18 mouse cellular contexts compared by ENCODE assay signal in genomic region chr2:26606579-26606978, GRCm38 (mm10). TPM values are rescaled to one million over a fixed set of nuclear protein-coding genes. Genes with fewer than 3 reads are reported as not detected.
A peak's percentile ranks its signal among the peaks of the same experiment; 100 is the strongest.
DNase-seq lines count a peak whose midpoint lies in the region; ATAC-seq and TF ChIP-seq lines count a peak whose summit lies in the region.
"Had no signal": no experiment of that assay in that cellular context is flagged by ENCODE, and none has a peak within 500 bp of the region (broad histone marks: within the 10 kb centered on the region; RNA-seq: fewer than 3 reads in every experiment).

No protein-coding gene starts in this region.

- ATAC-seq in limb, embryonic 14.5 days (ENCODE audit: low FRiP score, low read depth) = no peak
- ATAC-seq in megakaryocyte progenitor cell, adult 5-6 weeks (replicated peaks; ENCODE audit: poor library complexity) = peak; percentile 17
- ATAC-seq: forebrain, postnatal 0 days; inflammation-experienced regulatory T-cells, adult 6 months had no signal

- H3K36me3 ChIP-seq in limb, embryonic 14.5 days (ENCODE audit: control insufficient read depth, insufficient read depth, low read length) = no peaks in the 10 kb centered on the region
- no peaks in the 10 kb centered on the region for H3K36me3 ChIP-seq in limb, embryonic 10.5 days
- H3K36me3 ChIP-seq: midbrain, embryonic 10.5 days had no signal

- no peak for DNase-seq in gastrocnemius, adult 2 months
- no peak for DNase-seq in gastrocnemius, postnatal 14 days
- DNase-seq in limb, embryonic 14.5 days (ENCODE audit: low spot score) = no peak
- DNase-seq in limb, embryonic 10.5 days (ENCODE audit: low spot score) = no peak
- DNase-seq in layer of hippocampus, adult 2 months (ENCODE audit: low spot score in 2 of 2) = no peak
- DNase-seq in urinary bladder, postnatal 36 days (ENCODE audit: low spot score in 2 of 2) = no peak
- DNase-seq: forebrain, postnatal 0 days; gastrocnemius, postnatal 36 days; kidney, postnatal 36 days; right cerebral cortex, postnatal 4 days had no signal

- WGBS in limb, embryonic 14.5 days = 84% methylated on average over 3 of the region's 3 CpGs
- WGBS in limb, embryonic 10.5 days = 75% methylated on average over 3 of the region's 3 CpGs

- no peaks in the 10 kb centered on the region for H3K27me3 ChIP-seq in limb, embryonic 14.5 days (ENCODE audit: control insufficient read depth, insufficient read depth, low read length)
- H3K27me3 ChIP-seq in limb, embryonic 10.5 days (ENCODE audit: low read depth, poor library complexity, severe bottlenecking) = peaks cover 60% of the 10 kb centered on the region

- H3K4me1 ChIP-seq in limb, embryonic 14.5 days (ENCODE audit: control insufficient read depth, insufficient read depth, low read length) = peaks cover 15% of the 10 kb centered on the region
- H3K4me1 ChIP-seq in limb, embryonic 10.5 days = peaks cover 20% of the 10 kb centered on the region
- H3K4me1 ChIP-seq in brown adipose tissue, adult 24 weeks (ENCODE audit: control insufficient read depth, insufficient read depth, insufficient read length, low read length) = peaks cover 13% of the 10 kb centered on the region

- intact Hi-C loops in gastrocnemius, adult 2 months (cut with DNase I) = no loop called here
- intact Hi-C loops in gastrocnemius, postnatal 14 days (cut with DNase I; ENCODE audit: low total_unique reads) = no loop called here

- H3K4me2 ChIP-seq in limb, embryonic 14.5 days (replicated peaks; ENCODE audit: low read depth, low read length, severe bottlenecking) = no peak overlapping the region

- no peak for TF ChIP-seq POLR2A in limb, embryonic 14.5 days (IDR thresholded peaks at IDR 0.05; ENCODE audit: borderline replicate concordance, extremely low read depth, insufficient read depth, insufficient read length)

- H3K4me3 ChIP-seq in gastrocnemius, adult 2 months = no peak overlapping the region
- H3K4me3 ChIP-seq in limb, embryonic 14.5 days (replicated peaks; ENCODE audit: low read length) = no peak overlapping the region
- H3K4me3 ChIP-seq in limb, embryonic 10.5 days = no peak overlapping the region
- no peak overlapping the region for H3K4me3 ChIP-seq in brown adipose tissue, adult 24 weeks (ENCODE audit: insufficient read depth, low read depth, low read length)
- no peak overlapping the region for H3K4me3 ChIP-seq in layer of hippocampus, adult 2 months
- H3K4me3 ChIP-seq: erythroblast, embryonic 14.5 days; midbrain, embryonic 10.5 days had no signal

- H3K9me3 ChIP-seq in limb, embryonic 14.5 days (ENCODE audit: control insufficient read depth, low read length) = no peaks in the 10 kb centered on the region
- H3K9me3 ChIP-seq in limb, embryonic 10.5 days (replicated peaks) = no peaks in the 10 kb centered on the region
- H3K9me3 ChIP-seq: midbrain, embryonic 10.5 days had no signal

- no peak overlapping the region for H3K9ac ChIP-seq in limb, embryonic 14.5 days (ENCODE audit: low read depth, low read length, severe bottlenecking)
- H3K9ac ChIP-seq: forebrain, postnatal 0 days had no signal

- H3K27ac ChIP-seq in gastrocnemius, adult 2 months = peak overlapping the region; percentile 40; the same call in 1 of the 2 replicates
- 0 out of 2 replicates have a peak overlapping the region, but pooled peaks have one; percentile 19 for H3K27ac ChIP-seq in limb, embryonic 14.5 days (replicated peaks; ENCODE audit: low read depth, low read length)
- no peak overlapping the region for H3K27ac ChIP-seq in limb, embryonic 10.5 days
- H3K27ac ChIP-seq in brown adipose tissue, adult 24 weeks (replicated peaks; ENCODE audit: low read depth, low read length) = peak overlapping the region; percentile 91
- H3K27ac ChIP-seq in layer of hippocampus, adult 2 months = no peak overlapping the region

- TF ChIP-seq CTCF in gastrocnemius, adult 2 months (IDR thresholded peaks at IDR 0.05) = no peak
- no peak for TF ChIP-seq CTCF in layer of hippocampus, adult 2 months (conservative IDR thresholded peaks at IDR 0.05)

RNA-seq across cellular contexts. Expression of gene Agpat2, which starts 2.4 kb away (rescaled TPM):
- total RNA-seq in gastrocnemius, adult 2 months (2021) = 1 to 10 TPM; 2.8 to 7.3 TPM
- total RNA-seq in gastrocnemius, postnatal 14 days (2021) = 1 to 10 TPM; 4.9 to 6.3 TPM
- polyA plus RNA-seq in limb, embryonic 14.5 days (2012; rRNA removed) = 27.8 and 35.1 TPM in 2 replicates
- 24.1 and 28.9 TPM in 2 replicates for polyA plus RNA-seq in limb, embryonic 14.5 days (2014; fragmentation: Nextera tagmentation; extraction: Ambion mirVana)
- 13.2 and 14.5 TPM in 2 replicates for polyA plus RNA-seq in limb, embryonic 10.5 days (2016; fragmentation: Nextera tagmentation; extraction: Ambion mirVana)
- 2,029 and 2,407 TPM in 2 replicates for polyA plus RNA-seq in brown adipose tissue, adult 24 weeks (2012; ENCODE audit: insufficient read depth, insufficient read length, missing spikeins)
- 47.8 and 50.3 TPM in 2 replicates for total RNA-seq in megakaryocyte progenitor cell, adult 5-6 weeks (2015)
- total RNA-seq in megakaryocyte progenitor cell, adult 5-6 weeks (2017) = 43.5 and 52.3 TPM in 2 replicates
- 1 to 10 TPM; 1.6 to 2.5 TPM for total RNA-seq in layer of hippocampus, adult 2 months (2021)

RNA-seq across cellular contexts. Expression of gene Gm20532, which starts 20.1 kb away (rescaled TPM):
- total RNA-seq in gastrocnemius, adult 2 months (2021) = not detected
- total RNA-seq in gastrocnemius, postnatal 14 days (2021) = not detected
- not detected in 2 replicates for polyA plus RNA-seq in limb, embryonic 14.5 days (2012; rRNA removed)
- polyA plus RNA-seq in limb, embryonic 14.5 days (2014; fragmentation: Nextera tagmentation; extraction: Ambion mirVana) = not detected in 2 replicates
- not detected in 2 replicates for polyA plus RNA-seq in limb, embryonic 10.5 days (2016; fragmentation: Nextera tagmentation; extraction: Ambion mirVana)
- polyA plus RNA-seq in brown adipose tissue, adult 24 weeks (2012; ENCODE audit: insufficient read depth, insufficient read length, missing spikeins) = not detected in 2 replicates
- total RNA-seq in megakaryocyte progenitor cell, adult 5-6 weeks (2015) = not detected in 2 replicates
- total RNA-seq in megakaryocyte progenitor cell, adult 5-6 weeks (2017) = not detected in 2 replicates
- not detected for total RNA-seq in layer of hippocampus, adult 2 months (2021)
- total RNA-seq: adrenal gland, postnatal 14 days; forebrain, postnatal 0 days; gastrocnemius, postnatal 36 days; liver, adult 2 months had no signal
- polyA plus RNA-seq: cortical plate, adult 2 months; erythroblast, embryonic 14.5 days; forebrain, postnatal 0 days; inflammation-experienced regulatory T-cells, adult 6 months; liver, adult 2 months; midbrain, embryonic 10.5 days had no signal

RNA-seq across cellular contexts. Expression of gene Fam69b, which starts 21.7 kb away (rescaled TPM):
- 1 to 10 TPM; 1.0 to 2.3 TPM for total RNA-seq in gastrocnemius, adult 2 months (2021)
- total RNA-seq in gastrocnemius, postnatal 14 days (2021) = 1 to 10 TPM; 1.4 to 3.1 TPM
- polyA plus RNA-seq in limb, embryonic 14.5 days (2012; rRNA removed) = 42.2 and 62.8 TPM in 2 replicates
- 47.5 and 54.2 TPM in 2 replicates for polyA plus RNA-seq in limb, embryonic 14.5 days (2014; fragmentation: Nextera tagmentation; extraction: Ambion mirVana)
- polyA plus RNA-seq in limb, embryonic 10.5 days (2016; fragmentation: Nextera tagmentation; extraction: Ambion mirVana) = 31.3 and 43.3 TPM in 2 replicates
- 24.4 and 49.4 TPM in 2 replicates for polyA plus RNA-seq in brown adipose tissue, adult 24 weeks (2012; ENCODE audit: insufficient read depth, insufficient read length, missing spikeins)
- total RNA-seq in megakaryocyte progenitor cell, adult 5-6 weeks (2015) = 2.8 and 4.8 TPM in 2 replicates
- total RNA-seq in megakaryocyte progenitor cell, adult 5-6 weeks (2017) = 9.2 and 9.4 TPM in 2 replicates
- total RNA-seq in layer of hippocampus, adult 2 months (2021) = 10 to 100 TPM; 70.3 to 72.6 TPM
- polyA plus RNA-seq: erythroblast, embryonic 14.5 days had no signal

RNA-seq across cellular contexts. Expression of gene Egfl7, which starts 26.8 kb away (rescaled TPM):
- total RNA-seq in gastrocnemius, adult 2 months (2021) = 10 to 100 TPM; 34.4 to 53.7 TPM
- total RNA-seq in gastrocnemius, postnatal 14 days (2021) = 100 to 1,000 TPM in 1 of 2 experiments, 10 to 100 TPM in 1; 64.1 to 106 TPM
- 262 and 311 TPM in 2 replicates for polyA plus RNA-seq in limb, embryonic 14.5 days (2012; rRNA removed)
- 104 and 108 TPM in 2 replicates for polyA plus RNA-seq in limb, embryonic 14.5 days (2014; fragmentation: Nextera tagmentation; extraction: Ambion mirVana)
- 96.5 and 97.2 TPM in 2 replicates for polyA plus RNA-seq in limb, embryonic 10.5 days (2016; fragmentation: Nextera tagmentation; extraction: Ambion mirVana)
- polyA plus RNA-seq in brown adipose tissue, adult 24 weeks (2012; ENCODE audit: insufficient read depth, insufficient read length, missing spikeins) = 75.5 and 80.4 TPM in 2 replicates
- 29.9 and 58.3 TPM in 2 replicates for total RNA-seq in megakaryocyte progenitor cell, adult 5-6 weeks (2015)
- 24.6 and 24.9 TPM in 2 replicates for total RNA-seq in megakaryocyte progenitor cell, adult 5-6 weeks (2017)
- 10 to 100 TPM; 72.2 to 74.3 TPM for total RNA-seq in layer of hippocampus, adult 2 months (2021)

Comparison
In these comparisons a context has a peak if more than half of its experiments do, and no peak if none do; other contexts are left out.
1. H3K27ac ChIP-seq: peak in gastrocnemius, adult 2 months (single experiment), limb, embryonic 14.5 days (single experiment) and brown adipose tissue, adult 24 weeks (single experiment); none in limb, embryonic 10.5 days (single experiment) and layer of hippocampus, adult 2 months (single experiment).
2. RNA of gene Agpat2, which starts 2.4 kb away (total RNA-seq): 43.5 to 52.3 TPM in megakaryocyte progenitor cell, adult 5-6 weeks; 2.8 to 7.3 TPM in gastrocnemius, adult 2 months, 4.9 to 6.3 TPM in gastrocnemius, postnatal 14 days and 1.6 to 2.5 TPM in layer of hippocampus, adult 2 months; every median in the first group is over 4 times any median in the second.
3. RNA of gene Fam69b, which starts 21.7 kb away (total RNA-seq): 70.3 to 72.6 TPM in layer of hippocampus, adult 2 months; 2.8 to 9.4 TPM in megakaryocyte progenitor cell, adult 5-6 weeks, 1.4 to 3.1 TPM in gastrocnemius, postnatal 14 days and 1.0 to 2.3 TPM in gastrocnemius, adult 2 months; every median in the first group is over 4 times any median in the second.